ENCODE assay signal across 22 mouse cellular contexts in genomic region chr5:53241963-53242362, GRCm38 (mm10). TPM values are rescaled to one million over a fixed set of nuclear protein-coding genes. Genes with fewer than 3 reads are reported as not detected.
DNase-seq lines count a peak whose midpoint lies in the region; ATAC-seq and TF ChIP-seq lines count a peak whose summit lies in the region.
"Had no signal": no experiment of that assay in that cellular context is flagged by ENCODE, and none has a peak within 500 bp of the region (broad histone marks: within the 10 kb centered on the region; RNA-seq: fewer than 3 reads in every experiment).

No protein-coding gene starts in this region.

- no peak for TF ChIP-seq CTCF in left cerebral cortex, adult 2 months (IDR thresholded peaks at IDR 0.05)
- TF ChIP-seq CTCF in stomach, postnatal 0 days (IDR thresholded peaks at IDR 0.05; ENCODE audit: low read depth) = no peak

- H3K4me1 ChIP-seq in intestine, embryonic 15.5 days (replicated peaks) = no peaks in the 10 kb centered on the region
- no peaks in the 10 kb centered on the region for H3K4me1 ChIP-seq in stomach, postnatal 0 days (replicated peaks; ENCODE audit: control insufficient read depth, insufficient read depth)

- no peak overlapping the region for H3K4me2 ChIP-seq in intestine, embryonic 15.5 days (replicated peaks)
- no peak overlapping the region for H3K4me2 ChIP-seq in stomach, postnatal 0 days (replicated peaks; ENCODE audit: low read depth)
- H3K4me2 ChIP-seq: embryonic facial prominence, embryonic 12.5 days; forebrain, embryonic 12.5 days; hindbrain, embryonic 13.5 days had no signal

- ATAC-seq in intestine, embryonic 15.5 days = peak; percentile 48; the same call in 1 of the 2 replicates
- ATAC-seq in stomach, postnatal 0 days (ENCODE audit: low FRiP score, low TSS enrichment) = peak; percentile 87
- ATAC-seq: activated CD4-positive, CD25-positive, alpha-beta regulatory T cell, adult 4 months; CD4-positive, CD25-positive, alpha-beta regulatory T cell, adult 4 months; Patski had no signal

- no peaks in the 10 kb centered on the region for H3K36me3 ChIP-seq in intestine, embryonic 15.5 days
- H3K36me3 ChIP-seq in stomach, postnatal 0 days (ENCODE audit: control insufficient read depth, insufficient read depth, low read length) = no peaks in the 10 kb centered on the region
- H3K36me3 ChIP-seq: embryonic facial prominence, embryonic 12.5 days; forebrain, embryonic 12.5 days; heart, embryonic 10.5 days; hindbrain, embryonic 13.5 days had no signal

- DNase-seq in adrenal gland, postnatal 14 days = peak; percentile 23
- no peak for DNase-seq in adrenal gland, adult 2 months
- DNase-seq in left cerebral cortex, adult 2 months (ENCODE audit: extremely low spot score in 1 of 2, low spot score in 2 of 2) = no peak
- no peak for DNase-seq in left cerebral cortex, postnatal 25 days (ENCODE audit: low spot score in 2 of 2)
- DNase-seq in stomach, postnatal 0 days (ENCODE audit: low spot score) = peak; percentile 61
- DNase-seq in urinary bladder, postnatal 4 days (ENCODE audit: low spot score in 2 of 2) = no peak
- DNase-seq: B cell, adult 2 months; cerebellum, adult 2 months; cerebellum, postnatal 14 days; heart, adult 18-20 months; heart, postnatal 10 days; heart, postnatal 4 days had no signal

- no peaks in the 10 kb centered on the region for H3K9me3 ChIP-seq in intestine, embryonic 15.5 days
- no peaks in the 10 kb centered on the region for H3K9me3 ChIP-seq in stomach, postnatal 0 days (ENCODE audit: control insufficient read depth, low read length)
- H3K9me3 ChIP-seq: embryonic facial prominence, embryonic 12.5 days; forebrain, embryonic 12.5 days; heart, embryonic 10.5 days; hindbrain, embryonic 13.5 days had no signal

- 0 out of 2 replicates have a peak overlapping the region, but pooled peaks have one; percentile 16 for H3K27ac ChIP-seq in left cerebral cortex, adult 2 months
- H3K27ac ChIP-seq in intestine, embryonic 15.5 days = no peak overlapping the region
- H3K27ac ChIP-seq in stomach, postnatal 0 days (replicated peaks) = peak overlapping the region; percentile 53; the same call in 1 of the 2 replicates
- H3K27ac ChIP-seq: embryonic facial prominence, embryonic 12.5 days; forebrain, embryonic 12.5 days; heart, embryonic 10.5 days had no signal

- intact Hi-C loops in left cerebral cortex, adult 2 months (cut with DNase I) = no loop called here
- intact Hi-C loops in left cerebral cortex, postnatal 25 days (cut with DNase I) = no loop called here

- no peak for TF ChIP-seq EP300 in stomach, postnatal 0 days (optimal IDR thresholded peaks at IDR 0.05)

- WGBS in intestine, embryonic 15.5 days = 78% methylated on average over 5 of the region's 5 CpGs
- 76% methylated on average over 5 of the region's 5 CpGs for WGBS in stomach, postnatal 0 days

- H3K4me3 ChIP-seq in left cerebral cortex, adult 2 months = no peak overlapping the region
- H3K4me3 ChIP-seq in intestine, embryonic 15.5 days (replicated peaks) = no peak overlapping the region
- H3K4me3 ChIP-seq in stomach, postnatal 0 days (ENCODE audit: low read depth, low read length) = no peak overlapping the region
- H3K4me3 ChIP-seq: embryonic facial prominence, embryonic 12.5 days; forebrain, embryonic 12.5 days; heart, embryonic 10.5 days; hindbrain, embryonic 13.5 days had no signal

- H3K27me3 ChIP-seq in intestine, embryonic 15.5 days (replicated peaks) = no peaks in the 10 kb centered on the region
- H3K27me3 ChIP-seq in stomach, postnatal 0 days (ENCODE audit: control insufficient read depth, insufficient read depth, low read length) = no peaks in the 10 kb centered on the region
- H3K27me3 ChIP-seq: embryonic facial prominence, embryonic 12.5 days; forebrain, embryonic 12.5 days; Patski had no signal

- H3K9ac ChIP-seq in intestine, embryonic 15.5 days = no peak overlapping the region
- no peak overlapping the region for H3K9ac ChIP-seq in stomach, postnatal 0 days (ENCODE audit: low read length)
- H3K9ac ChIP-seq: embryonic facial prominence, embryonic 12.5 days; forebrain, embryonic 12.5 days; hindbrain, embryonic 13.5 days had no signal

RNA-seq across cellular contexts. Expression of gene Smim20, which starts 24.9 kb away (rescaled TPM):
- 63.7 and 65.9 TPM in 2 replicates for total RNA-seq in adrenal gland, postnatal 14 days (2021)
- total RNA-seq in adrenal gland, adult 2 months (2021) = 10 to 100 TPM; 50.0 to 68.7 TPM
- 53.3 and 66.0 TPM in 2 replicates for polyA plus RNA-seq in adrenal gland, adult 2 months (2012; rRNA removed)
- 10 to 100 TPM; 36.4 to 39.7 TPM for total RNA-seq in left cerebral cortex, adult 2 months (2021)
- 10 to 100 TPM; 35.1 to 38.6 TPM for total RNA-seq in left cerebral cortex, postnatal 25 days (2021)
- polyA plus RNA-seq in intestine, embryonic 15.5 days (2015; fragmentation: Nextera tagmentation; extraction: Ambion mirVana) = 98.8 and 117 TPM in 2 replicates
- 80.2 and 82.9 TPM in 2 replicates for polyA plus RNA-seq in stomach, postnatal 0 days (2015; fragmentation: Nextera tagmentation; extraction: Ambion mirVana)

RNA-seq across cellular contexts. Expression of gene Sel1l3, which starts 28.2 kb away (rescaled TPM):
- total RNA-seq in adrenal gland, postnatal 14 days (2021) = 2.9 and 3.0 TPM in 2 replicates
- total RNA-seq in adrenal gland, adult 2 months (2021) = 1 to 10 TPM in 1 of 2 experiments, under 1 TPM in 1; 0.95 to 2.0 TPM
- 0.89 and 0.97 TPM in 2 replicates for polyA plus RNA-seq in adrenal gland, adult 2 months (2012; rRNA removed)
- total RNA-seq in left cerebral cortex, adult 2 months (2021) = 10 to 100 TPM; 66.6 to 70.5 TPM
- total RNA-seq in left cerebral cortex, postnatal 25 days (2021) = 10 to 100 TPM; 67.3 to 70.4 TPM
- polyA plus RNA-seq in intestine, embryonic 15.5 days (2015; fragmentation: Nextera tagmentation; extraction: Ambion mirVana) = 12.2 and 13.9 TPM in 2 replicates
- 10.0 and 11.3 TPM in 2 replicates for polyA plus RNA-seq in stomach, postnatal 0 days (2015; fragmentation: Nextera tagmentation; extraction: Ambion mirVana)
- total RNA-seq: common myeloid progenitor, adult 5-6 weeks; MEL had no signal
- polyA plus RNA-seq: activated CD4-positive, CD25-positive, alpha-beta regulatory T cell, adult 4 months had no signal

Comparison
In these comparisons a context has a peak if more than half of its experiments do, and no peak if none do; other contexts are left out.
1. DNase-seq: peak in adrenal gland, postnatal 14 days (single experiment) and stomach, postnatal 0 days (single experiment); none in adrenal gland, adult 2 months (single experiment), left cerebral cortex, adult 2 months (0 of 2), left cerebral cortex, postnatal 25 days (0 of 2) and urinary bladder, postnatal 4 days (0 of 2).
2. RNA of gene Sel1l3, which starts 28.2 kb away (total RNA-seq): 66.6 to 70.5 TPM in left cerebral cortex, adult 2 months and 67.3 to 70.4 TPM in left cerebral cortex, postnatal 25 days; 2.9 to 3.0 TPM in adrenal gland, postnatal 14 days and 0.95 to 2.0 TPM in adrenal gland, adult 2 months; every median in the first group is over 10 times any median in the second.